Mouse (Mus musculus): ENCODE results near the gene Rnf182. TPM values are rescaled to one million over a fixed set of nuclear protein-coding genes. Genes with fewer than 3 reads are reported as not detected.

Gene Rnf182
- polyA plus RNA-seq, 1 experiment from 2014 or later: 9.1 TPM

GRCm38 (mm10) chr13:43666920-43667319 lies 51.4 kb downstream of the Rnf182 start:
- Histone ChIP-seq H3K27me3 (no peaks in the 10 kb centered on the region), H3K36me3 (peaks cover 8% of the 10 kb centered on the region), H3K4me1 (no peaks in the 10 kb centered on the region), H3K27ac (no peak overlapping the region), H3K4me3 (no peak overlapping the region), H3K9ac (no peak overlapping the region), H3K9me3 (no peaks in the 10 kb centered on the region), H3K4me2 (replicated peaks) (no peak overlapping the region)
- 78% methylated on average over 6 of the region's 6 CpGs for WGBS
- ATAC-seq (ENCODE audit: low FRiP score, low read depth): no peak

GRCm38 (mm10) chr13:43677159-43677882 lies 61.8 kb downstream of the Rnf182 start:
- H3K27ac ChIP-seq: no peak overlapping the region
- WGBS: 78% methylated on average over 8 of the region's 8 CpGs
- ATAC-seq (ENCODE audit: low FRiP score, low read depth): no peak
- H3K4me3 ChIP-seq: no peak overlapping the region
- H3K9me3 ChIP-seq: no peaks in the 10 kb centered on the region
- no peak overlapping the region for H3K4me2 ChIP-seq (replicated peaks)
- no peak overlapping the region for H3K9ac ChIP-seq
- peaks cover 21% of the 10 kb centered on the region for H3K4me1 ChIP-seq
- H3K27me3 ChIP-seq: no peaks in the 10 kb centered on the region
- no peaks in the 10 kb centered on the region for H3K36me3 ChIP-seq

DNA sequence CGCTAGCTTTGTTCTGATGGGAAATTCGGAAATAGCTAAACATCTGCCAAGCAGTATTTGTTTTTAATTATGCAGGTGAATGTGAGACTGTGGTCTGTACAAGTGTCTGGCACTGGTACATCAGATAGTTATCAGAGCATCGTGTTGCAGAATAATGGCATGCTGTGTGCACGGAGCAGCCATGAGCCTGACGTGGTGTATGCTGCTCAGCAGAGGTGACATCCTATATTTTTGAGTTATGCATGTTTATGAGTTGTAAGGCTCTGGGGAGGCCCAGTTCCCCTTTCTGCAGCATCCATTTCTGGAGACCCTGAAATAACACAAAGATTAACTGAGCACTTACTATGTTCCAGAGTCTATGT lies 62.4 kb downstream of the Rnf182 start:
- Histone ChIP-seq H3K36me3 (no peaks in the 10 kb centered on the region), H3K27me3 (no peaks in the 10 kb centered on the region), H3K4me3 (no peak overlapping the region), H3K9me3 (no peaks in the 10 kb centered on the region), H3K4me2 (replicated peaks) (no peak overlapping the region), H3K9ac (no peak overlapping the region), H3K4me1 (peaks cover 21% of the 10 kb centered on the region), H3K27ac (no peak overlapping the region)
- ATAC-seq (ENCODE audit: low FRiP score, low read depth): no peak
- 71% methylated on average over 5 of the region's 5 CpGs for WGBS

DNA sequence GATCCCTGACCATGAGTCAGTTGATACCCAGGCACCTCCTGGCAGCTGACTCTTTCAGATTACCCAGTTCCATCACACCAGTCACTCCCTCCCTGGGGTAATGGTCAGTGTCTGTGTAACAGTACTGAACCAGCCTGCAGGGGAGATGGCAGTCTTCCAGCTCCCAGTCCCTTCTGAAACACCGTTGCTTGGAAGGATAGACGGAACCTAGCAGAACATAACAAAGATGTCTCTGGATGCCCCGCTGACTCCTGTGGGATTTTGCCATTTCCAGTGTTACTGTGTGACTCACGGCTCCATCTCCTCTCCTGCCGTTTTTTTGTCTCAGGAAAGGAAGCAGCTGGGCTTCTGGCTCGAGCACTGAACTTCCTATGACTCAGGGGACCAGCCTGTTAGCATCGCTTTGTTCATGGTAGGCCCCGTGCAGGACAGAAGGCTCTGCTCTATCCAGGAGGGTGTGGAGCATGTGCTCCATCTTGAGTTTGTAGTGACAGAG lies 69.0 kb downstream of the Rnf182 start:
- Histone ChIP-seq H3K4me2 (replicated peaks) (no peak overlapping the region), H3K4me3 (no peak overlapping the region), H3K4me1 (0 out of 2 replicates have a peak, but pooled peaks cover 6% of the 10 kb centered on the region), H3K9me3 (no peaks in the 10 kb centered on the region), H3K9ac (no peak overlapping the region), H3K27ac (no peak overlapping the region), H3K27me3 (no peaks in the 10 kb centered on the region), H3K36me3 (no peaks in the 10 kb centered on the region)
- no peak for ATAC-seq (ENCODE audit: low FRiP score, low read depth)
- WGBS: 49% methylated on average over 8 of the region's 8 CpGs

DNA sequence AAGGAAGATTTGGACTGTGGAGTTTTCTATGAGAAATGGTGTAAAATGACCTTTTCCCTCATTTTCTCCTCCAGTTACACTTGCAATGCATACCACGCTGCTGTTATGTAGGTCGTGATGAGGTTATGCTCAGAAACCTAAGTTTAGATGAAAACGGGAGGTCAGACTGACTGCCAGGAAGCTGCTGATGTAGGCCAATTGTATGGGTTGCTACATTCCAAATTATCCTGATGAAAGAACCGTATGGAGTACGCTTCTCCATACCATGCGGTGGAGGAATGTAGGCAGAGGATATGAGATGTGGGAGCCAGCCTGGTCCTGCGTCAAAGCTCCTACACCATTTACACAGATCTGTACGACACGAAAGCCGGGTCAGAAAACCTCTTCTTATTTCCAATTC lies 72.6 kb downstream of the Rnf182 start:
- no peak overlapping the region for H3K9ac ChIP-seq
- H3K4me2 ChIP-seq (replicated peaks): no peak overlapping the region
- WGBS: 92% methylated on average over 10 of the region's 10 CpGs
- no peak overlapping the region for H3K4me3 ChIP-seq
- ATAC-seq (ENCODE audit: low FRiP score, low read depth): no peak
- H3K4me1 ChIP-seq: peaks cover 11% of the 10 kb centered on the region; the same call in 1 of the 2 replicates
- 0 out of 2 replicates have a peak, but pooled peaks cover 3% of the 10 kb centered on the region for H3K27me3 ChIP-seq
- no peaks in the 10 kb centered on the region for H3K36me3 ChIP-seq
- H3K9me3 ChIP-seq: no peaks in the 10 kb centered on the region
- H3K27ac ChIP-seq: no peak overlapping the region

- Histone ChIP-seq H3K36me3 (no peaks in the 10 kb centered on the region), H3K4me2 (replicated peaks) (no peak overlapping the region), H3K9me3 (no peaks in the 10 kb centered on the region), H3K9ac (no peak overlapping the region), H3K27ac (no peak overlapping the region), H3K27me3 (0 out of 2 replicates have a peak, but pooled peaks cover 3% of the 10 kb centered on the region), H3K4me3 (no peak overlapping the region), H3K4me1 (peaks cover 5% of the 10 kb centered on the region; the same call in 1 of the 2 replicates)
- ATAC-seq (ENCODE audit: low FRiP score, low read depth): no peak
- WGBS: 61% methylated on average over 3 of the region's 3 CpGs
Measured at GRCm38 (mm10) chr13:43691755-43692154, 76.2 kb downstream of the Rnf182 start.

DNA sequence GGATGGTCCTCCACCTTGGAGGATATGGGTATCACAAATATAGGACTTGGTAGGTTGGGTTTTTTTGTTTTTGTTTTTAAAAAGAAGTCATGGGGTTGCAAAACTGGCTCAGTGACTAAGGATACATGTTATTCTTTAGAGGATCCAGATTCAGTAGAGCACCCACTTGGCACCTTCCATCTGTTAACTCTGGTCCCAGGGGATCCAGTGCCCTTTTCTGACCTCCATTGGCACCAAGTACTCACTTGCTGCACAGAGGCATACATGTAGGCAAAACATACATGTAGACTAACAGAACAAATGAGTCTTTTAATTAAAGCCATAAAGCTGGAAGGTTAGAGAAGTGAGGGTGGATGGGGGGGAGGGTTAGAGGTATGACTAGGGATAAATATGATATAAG lies 80.0 kb downstream of the Rnf182 start:
- Histone ChIP-seq H3K4me1 (peaks cover 5% of the 10 kb centered on the region; the same call in 1 of the 2 replicates), H3K4me2 (replicated peaks) (no peak overlapping the region), H3K9ac (no peak overlapping the region), H3K4me3 (no peak overlapping the region), H3K27ac (no peak overlapping the region), H3K9me3 (no peaks in the 10 kb centered on the region), H3K36me3 (no peaks in the 10 kb centered on the region), H3K27me3 (0 out of 2 replicates have a peak, but pooled peaks cover 3% of the 10 kb centered on the region)
- no peak for ATAC-seq (ENCODE audit: low FRiP score, low read depth)

DNA sequence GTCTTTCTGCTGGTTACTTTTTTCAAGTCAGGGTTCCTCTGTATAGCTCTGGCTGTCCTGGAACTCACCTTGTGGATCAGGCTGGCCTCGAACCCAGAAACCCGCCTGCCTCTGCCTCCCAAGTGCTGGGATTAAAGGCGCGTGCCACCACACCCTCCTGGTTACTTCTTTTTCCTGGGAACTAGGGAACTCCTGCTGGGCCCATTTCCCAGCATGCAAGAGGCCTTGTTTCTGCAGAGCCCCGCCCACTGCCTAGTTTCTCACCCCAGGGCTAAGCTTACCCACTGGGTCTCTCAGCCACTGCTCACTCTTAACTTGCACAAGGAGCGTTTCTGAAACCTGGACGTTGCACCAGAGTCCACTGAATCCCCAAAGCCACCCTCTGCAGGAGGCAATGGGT lies 80.5 kb downstream of the Rnf182 start:
- no peaks in the 10 kb centered on the region for H3K36me3 ChIP-seq
- H3K4me1 ChIP-seq: peaks cover 3% of the 10 kb centered on the region; the same call in 1 of the 2 replicates
- H3K4me2 ChIP-seq (replicated peaks): no peak overlapping the region
- WGBS: 83% methylated on average over 7 of the region's 7 CpGs
- no peak overlapping the region for H3K9ac ChIP-seq
- H3K9me3 ChIP-seq: no peaks in the 10 kb centered on the region
- H3K27me3 ChIP-seq: 0 out of 2 replicates have a peak, but pooled peaks cover under 1% of the 10 kb centered on the region
- H3K4me3 ChIP-seq: no peak overlapping the region
- no peak for ATAC-seq (ENCODE audit: low FRiP score, low read depth)
- no peak overlapping the region for H3K27ac ChIP-seq

- no peak overlapping the region for H3K4me3 ChIP-seq
- no peak overlapping the region for H3K4me2 ChIP-seq (replicated peaks)
- WGBS: 82% methylated on average over 7 of the region's 7 CpGs
- no peak for ATAC-seq (ENCODE audit: low FRiP score, low read depth)
- no peaks in the 10 kb centered on the region for H3K27me3 ChIP-seq
- no peak overlapping the region for H3K9ac ChIP-seq
- H3K9me3 ChIP-seq: no peaks in the 10 kb centered on the region
- no peaks in the 10 kb centered on the region for H3K36me3 ChIP-seq
- peaks cover 12% of the 10 kb centered on the region for H3K4me1 ChIP-seq
- no peak overlapping the region for H3K27ac ChIP-seq
Measured at GRCm38 (mm10) chr13:43698506-43698905, 83.0 kb downstream of the Rnf182 start.

GRCm38 (mm10) chr13:43703471-43703870 lies 88.0 kb downstream of the Rnf182 start:
- Histone ChIP-seq H3K4me1 (peaks cover 32% of the 10 kb centered on the region), H3K4me2 (replicated peaks) (no peak overlapping the region), H3K27ac (no peak overlapping the region), H3K9ac (no peak overlapping the region), H3K36me3 (no peaks in the 10 kb centered on the region), H3K4me3 (no peak overlapping the region), H3K27me3 (no peaks in the 10 kb centered on the region), H3K9me3 (no peaks in the 10 kb centered on the region)
- 9% methylated on average over 7 of the region's 7 CpGs for WGBS
- no peak for ATAC-seq (ENCODE audit: low FRiP score, low read depth)

DNA sequence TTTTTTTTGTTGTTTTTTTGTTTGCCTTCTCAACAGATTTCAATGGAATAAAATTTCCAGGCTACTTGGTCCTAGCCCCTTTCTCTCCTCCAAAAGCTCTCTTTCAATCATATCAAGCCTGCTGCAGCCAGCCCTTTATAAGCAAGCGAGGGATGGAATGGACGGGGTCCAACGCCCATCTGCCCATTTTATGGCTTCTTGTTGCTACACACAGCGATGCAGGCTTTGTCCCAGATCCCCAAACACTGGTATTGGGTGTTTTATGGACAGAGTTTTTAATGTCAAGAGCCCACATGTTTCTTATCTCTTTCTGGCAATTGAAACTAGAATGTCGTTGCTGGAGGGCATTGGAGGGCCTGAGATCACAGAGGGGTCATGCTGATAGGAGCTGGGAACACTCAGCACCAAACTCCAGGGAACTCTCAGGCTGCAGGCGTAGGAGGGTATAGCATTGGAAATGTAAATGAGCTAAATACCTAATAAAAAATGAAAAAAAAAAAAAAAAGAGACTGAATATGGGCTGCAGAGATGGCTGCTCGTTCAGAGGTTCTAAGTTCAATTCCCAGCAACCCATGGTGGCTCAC lies 89.1 kb downstream of the Rnf182 start:
- H3K9ac ChIP-seq: no peak overlapping the region
- 39% methylated on average over 7 of the region's 7 CpGs for WGBS
- ATAC-seq (ENCODE audit: low FRiP score, low read depth): no peak

GRCm38 (mm10) chr13:43706387-43706786 lies 90.9 kb downstream of the Rnf182 start:
- Histone ChIP-seq H3K36me3 (no peaks in the 10 kb centered on the region), H3K9me3 (no peaks in the 10 kb centered on the region), H3K4me1 (peaks cover 32% of the 10 kb centered on the region), H3K27ac (no peak overlapping the region), H3K27me3 (no peaks in the 10 kb centered on the region), H3K4me3 (no peak overlapping the region), H3K9ac (no peak overlapping the region), H3K4me2 (replicated peaks) (no peak overlapping the region)
- 68% methylated on average over 4 of the region's 4 CpGs for WGBS
- ATAC-seq (ENCODE audit: low FRiP score, low read depth): no peak

More for the DNA sequence above, 89.1 kb downstream of the Rnf182 start:
- Histone ChIP-seq H3K27ac (no peak overlapping the region), H3K9me3 (no peaks in the 10 kb centered on the region), H3K4me1 (peaks cover 32% of the 10 kb centered on the region), H3K4me3 (no peak overlapping the region), H3K27me3 (no peaks in the 10 kb centered on the region), H3K4me2 (replicated peaks) (no peak overlapping the region), H3K36me3 (no peaks in the 10 kb centered on the region)
